Mouse (Mus musculus) ES-Bruce4 (cell line): ENCODE measurements around the gene Bank1.

ENCODE experiments used
- CTCF ChIP-seq: IDR thresholded peaks from one replicate; pipeline ENCODE4 v1.8.1; 2011; ENCODE audit warnings: low read depth, low read length
- POLR2A ChIP-seq: IDR thresholded peaks from one replicate; pipeline ENCODE4 v1.8.1; 2011; ENCODE audit warnings: low read length; ENCODE audit not compliant: insufficient read depth

GRCm38 (mm10) chr3:136264969-136265595, 60.8 kb downstream of the Bank1 start:
- TF ChIP-seq CTCF (no peak), POLR2A (no peak)
